Mouse (Mus musculus) frontal cortex, postnatal 10 days (tissue): ENCODE measurements at regions not wholly inside any gene's neighbourhood (a gene's known extent, or its start where the extent isn't known, plus 50 kb on each side); places are given as distances from the start of the nearest gene placed in this dataset.
A peak's percentile ranks its signal among the peaks of the same experiment; 100 is the strongest.

Source experiments
- DNase-seq, 2 experiments: peaks; one replicate each; pipeline ENCODE4 v3.0.0; 2022; ENCODE audit warnings: low spot score in 2 of 2, mixed read lengths in 1 of 2

GRCm38 (mm10) chr2:109578870-109579310 lies 95.6 kb upstream of the Bdnf start:
- no peak for DNase-seq

DNA sequence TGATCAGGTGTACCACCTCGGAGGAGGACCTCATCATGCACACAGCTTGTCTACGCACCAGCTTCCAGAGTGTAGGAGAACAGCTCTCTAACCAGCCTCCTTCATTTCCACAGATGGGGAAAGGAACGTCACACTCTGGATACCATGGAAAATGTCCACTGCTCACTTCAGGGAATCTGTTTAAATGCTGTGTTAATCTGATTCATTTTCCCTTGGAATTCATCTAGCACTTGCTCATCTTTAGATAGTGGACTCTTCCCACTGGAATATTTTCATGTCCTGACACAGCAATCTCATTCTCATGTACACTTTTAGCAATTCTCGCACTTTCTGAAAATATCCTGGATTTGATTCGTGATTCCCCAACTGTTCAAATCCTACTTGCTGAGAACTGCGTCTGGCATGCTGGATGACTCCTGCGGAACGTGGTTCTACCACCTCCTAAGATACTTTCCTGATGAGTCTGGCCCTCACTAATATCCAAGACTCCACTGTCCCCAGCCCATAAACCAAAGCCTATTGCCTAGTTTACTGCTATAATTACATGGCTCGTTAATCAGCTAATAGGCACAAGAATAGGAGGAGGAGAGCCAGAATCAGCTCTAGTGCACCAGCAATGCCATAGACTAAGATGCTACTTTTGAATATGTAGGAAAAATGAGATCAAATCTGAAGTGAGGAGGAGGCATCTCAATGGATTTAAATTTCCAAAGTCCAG lies 56.0 kb upstream of the Bdnf start:
- DNase-seq: peak in 1 of 2 experiments; percentile 13

- peak in 1 of 2 experiments; percentile 23 for DNase-seq
Observed at GRCm38 (mm10) chr2:109619676-109620075, 54.8 kb upstream of the Bdnf start.

- DNase-seq: no peak
Observed at GRCm38 (mm10) chr2:109621595-109621994, 52.9 kb upstream of the Bdnf start.
